Mouse (Mus musculus) G1E (cell line): ENCODE data around the gene C2cd3. TPM values are rescaled to one million over a fixed set of nuclear protein-coding genes. Genes with fewer than 3 reads are reported as not detected.

Experiments
- ATAC-seq: 2 replicates; pipeline ENCODE4 v1.8.0; 2016; ENCODE audit warnings: mild to moderate bottlenecking; ENCODE audit not compliant: insufficient number of reproducible peaks, poor library complexity, low FRiP score, severe bottlenecking; ENCODE audit errors: extremely low read depth
- DNase-seq: peaks from one replicate; pipeline ENCODE4 v3.0.0; 2012; ENCODE audit warnings: low spot score
- H3K27me3 ChIP-seq: 2 replicates; pipeline ENCODE4 v1.6.1; 2012; ENCODE audit warnings: mild to moderate bottlenecking, low read length, inconsistent platforms; ENCODE audit not compliant: insufficient read depth
- H3K36me3 ChIP-seq: replicated peaks from 2 replicates; pipeline ENCODE3; 2012; ENCODE audit warnings: mild to moderate bottlenecking, inconsistent platforms
- H3K4me1 ChIP-seq: 2 replicates; pipeline ENCODE4 v1.6.1; 2012; ENCODE audit warnings: low read depth, low read length, inconsistent platforms, mixed read lengths; ENCODE audit not compliant: insufficient read depth
- H3K4me3 ChIP-seq: 2 replicates; pipeline ENCODE4 v1.5.1; 2012; ENCODE audit warnings: low read depth, mild to moderate bottlenecking, inconsistent platforms, low read length, moderate library complexity, mixed read lengths
- H3K9me3 ChIP-seq: replicated peaks from 2 replicates; pipeline ENCODE4 v1.6.1; 2012; ENCODE audit warnings: inconsistent platforms
- CTCF ChIP-seq: IDR thresholded peaks from 2 replicates; pipeline ENCODE4 v1.5.1; 2012; ENCODE audit warnings: low read depth, low read length, inconsistent platforms, mixed read lengths
- GATA1 ChIP-seq: IDR thresholded peaks from 2 replicates; pipeline ENCODE4 v1.6.1; 2012; ENCODE audit warnings: borderline replicate concordance, low read length, inconsistent platforms, mixed read lengths
- GATA2 ChIP-seq: IDR thresholded peaks from 2 replicates; pipeline ENCODE4 v1.6.1; 2012; ENCODE audit warnings: low read depth, low read length, inconsistent platforms, borderline replicate concordance
- POLR2AphosphoS5 ChIP-seq: IDR thresholded peaks from 2 replicates; pipeline ENCODE4 v1.6.1; 2012; ENCODE audit warnings: low read depth, low read length, inconsistent platforms; ENCODE audit not compliant: insufficient replicate concordance
- TAL1 ChIP-seq: conservative IDR thresholded peaks from 2 replicates; pipeline ENCODE4 v1.6.1; 2012; ENCODE audit warnings: low read depth, low read length, inconsistent platforms, mixed read lengths
- polyA plus RNA-seq: library from polyadenylated mRNA; stranded (reverse); fragments of >175 nt; gene quantifications from 2 replicates; pipeline ENCODE4 v1.2.3, GENCODE M21; 2012
- total RNA-seq, 2 experiments: library from RNA; stranded (forward) in 1 of 2; stranded (reverse) in 1 of 2; fragments of 200-1000 nt in 1 of 2; fragments of >200 nt in 1 of 2; fragmentation: Nextera tagmentation in 1 of 2; gene quantifications; 2 replicates each; pipeline ENCODE4 v1.2.3; 2014 to 2017

The C2cd3 gene
- total and polyA plus RNA-seq, 3 experiments = 22.6 to 76.2 (median 27.7) TPM

- Histone ChIP-seq H3K36me3 (peaks cover 73% of the 10 kb centered on the region), H3K9me3 (no peaks in the 10 kb centered on the region), H3K27me3 (no peaks in the 10 kb centered on the region), H3K4me1 (peaks cover 85% of the 10 kb centered on the region), H3K4me3 (peak overlapping the region; percentile 91; the same call in 1 of the 2 replicates)
- DNase-seq (no peak), ATAC-seq (no peak)
- no peak for TF ChIP-seq GATA1
- no peak for TF ChIP-seq GATA2
- no peak for TF ChIP-seq CTCF
Observed at GRCm38 (mm10) chr7:100497402-100497801, 125.4 kb downstream of the C2cd3 start.

GRCm38 (mm10) chr7:100497982-100498381, 125.9 kb downstream of the C2cd3 start:
- TF ChIP-seq POLR2AphosphoS5 (no peak), GATA1 (no peak), CTCF (no peak), GATA2 (no peak), TAL1 (no peak)
- DNase-seq = no peak
- Histone ChIP-seq H3K9me3 (no peaks in the 10 kb centered on the region), H3K36me3 (peaks cover 73% of the 10 kb centered on the region), H3K4me1 (peaks cover 85% of the 10 kb centered on the region), H3K4me3 (peak overlapping the region; percentile 50; the same call in 1 of the 2 replicates), H3K27me3 (peaks cover 4% of the 10 kb centered on the region; the same call in 1 of the 2 replicates)
- no peak for ATAC-seq

GRCm38 (mm10) chr7:100499465-100499864, 127.4 kb downstream of the C2cd3 start:
- ATAC-seq (no peak), DNase-seq (no peak)
- H3K4me3 ChIP-seq = no peak overlapping the region
- no peak for TF ChIP-seq GATA1
- TF ChIP-seq POLR2AphosphoS5 = no peak
- TF ChIP-seq TAL1 = no peak
- no peak for TF ChIP-seq GATA2
- no peak for TF ChIP-seq CTCF
- H3K27me3 ChIP-seq = peaks cover 13% of the 10 kb centered on the region
- H3K9me3 ChIP-seq = no peaks in the 10 kb centered on the region
- H3K36me3 ChIP-seq = peaks cover 66% of the 10 kb centered on the region
- H3K4me1 ChIP-seq = peaks cover 94% of the 10 kb centered on the region

- ATAC-seq (no peak), DNase-seq (no peak)
- TF ChIP-seq CTCF (no peak), GATA2 (no peak), GATA1 (no peak), POLR2AphosphoS5 (no peak), TAL1 (no peak)
- Histone ChIP-seq H3K4me1 (peaks cover 88% of the 10 kb centered on the region), H3K4me3 (no peak overlapping the region; the same call in 1 of the 2 replicates), H3K27me3 (peaks cover 20% of the 10 kb centered on the region), H3K36me3 (peaks cover 57% of the 10 kb centered on the region), H3K9me3 (no peaks in the 10 kb centered on the region)
Observed at GRCm38 (mm10) chr7:100500276-100500977, 128.4 kb downstream of the C2cd3 start.

- Histone ChIP-seq H3K4me1 (peaks cover 81% of the 10 kb centered on the region), H3K9me3 (no peaks in the 10 kb centered on the region), H3K4me3 (no peak overlapping the region; the same call in 1 of the 2 replicates), H3K27me3 (peaks cover 26% of the 10 kb centered on the region), H3K36me3 (peaks cover 49% of the 10 kb centered on the region)
- DNase-seq = no peak
- TF ChIP-seq POLR2AphosphoS5 (peak; percentile 44; the same call in 1 of the 2 replicates), CTCF (no peak)
- no peak for ATAC-seq
Observed at GRCm38 (mm10) chr7:100501027-100501843, 129.2 kb downstream of the C2cd3 start.

- Histone ChIP-seq H3K36me3 (peaks cover 43% of the 10 kb centered on the region), H3K4me3 (no peak overlapping the region), H3K4me1 (peaks cover 78% of the 10 kb centered on the region), H3K27me3 (peaks cover 31% of the 10 kb centered on the region), H3K9me3 (no peaks in the 10 kb centered on the region)
- TF ChIP-seq CTCF (no peak), GATA2 (no peak), GATA1 (no peak), TAL1 (no peak)
- ATAC-seq (no peak), DNase-seq (no peak)
Observed at GRCm38 (mm10) chr7:100501844-100502373, 129.9 kb downstream of the C2cd3 start.
